Mouse (Mus musculus) midbrain, embryonic 10.5 days (tissue): ENCODE results near the gene Cyp8b1. TPM values are rescaled to one million over a fixed set of nuclear protein-coding genes. Genes with fewer than 3 reads are reported as not detected.

Experiments
- DNase-seq: peaks from one replicate; pipeline ENCODE4 v3.0.0-alpha.2; 2017; ENCODE audit warnings: low spot score
- H3K27ac ChIP-seq: fragments of 300-500 bp; sonication (generic); replicated peaks from 2 replicates; pipeline ENCODE4 v1.5.1; 2016; ENCODE audit warnings: mild to moderate bottlenecking
- H3K27me3 ChIP-seq: fragments of 300-500 bp; sonication (generic); 2 replicates; pipeline ENCODE4 v1.6.1; 2016; ENCODE audit warnings: low read depth, mild to moderate bottlenecking; ENCODE audit not compliant: poor library complexity, severe bottlenecking
- H3K36me3 ChIP-seq: fragments of 300-500 bp; sonication (generic); 2 replicates; pipeline ENCODE4 v1.6.1; 2016; ENCODE audit warnings: mild to moderate bottlenecking, moderate library complexity
- H3K4me1 ChIP-seq: fragments of 300-500 bp; sonication (generic); 2 replicates; pipeline ENCODE4 v1.6.1; 2016
- H3K4me3 ChIP-seq: fragments of 300-500 bp; sonication (generic); 2 replicates; pipeline ENCODE4 v1.5.1; 2016; ENCODE audit warnings: mild to moderate bottlenecking, moderate library complexity
- H3K9me3 ChIP-seq: fragments of 300-500 bp; sonication (generic); replicated peaks from 2 replicates; pipeline ENCODE4 v1.6.1; 2016; ENCODE audit warnings: mild to moderate bottlenecking
- WGBS: fragments of 180-500 bp; shearing (Covaris S2); methylation state at CpG from one replicate; pipeline ENCODE4 v1.1.7; 2016; 5-methylcytosine and 5-hydroxymethylcytosine counted together
- polyA plus RNA-seq: library from polyadenylated mRNA; unstranded; fragments of >200 nt; fragmentation: Nextera tagmentation; extraction: Ambion mirVana; gene quantifications from 2 replicates; pipeline ENCODE4 v1.2.1, GENCODE M21; 2016

The Cyp8b1 gene
- polyA plus RNA-seq, 1 experiment from 2014 or later, result not detected

- Histone ChIP-seq H3K36me3 (no peaks in the 10 kb centered on the region), H3K4me1 (peaks cover 6% of the 10 kb centered on the region), H3K27me3 (no peaks in the 10 kb centered on the region), H3K27ac (no peak overlapping the region), H3K9me3 (no peaks in the 10 kb centered on the region), H3K4me3 (no peak overlapping the region)
- 71% methylated on average over 4 of the region's 4 CpGs for WGBS
- DNase-seq, result no peak
Observed at GRCm38 (mm10) chr9:121869973-121870515, 46.1 kb downstream of the Cyp8b1 start.

- Histone ChIP-seq H3K4me1 (peaks cover 6% of the 10 kb centered on the region), H3K27ac (no peak overlapping the region), H3K4me3 (no peak overlapping the region), H3K27me3 (no peaks in the 10 kb centered on the region), H3K9me3 (no peaks in the 10 kb centered on the region), H3K36me3 (no peaks in the 10 kb centered on the region)
- DNase-seq, result no peak
- 92% methylated on average over 5 of the region's 5 CpGs for WGBS
Observed at GRCm38 (mm10) chr9:121869432-121869831, 46.7 kb downstream of the Cyp8b1 start.

- Histone ChIP-seq H3K27me3 (no peaks in the 10 kb centered on the region), H3K27ac (no peak overlapping the region), H3K36me3 (no peaks in the 10 kb centered on the region), H3K9me3 (no peaks in the 10 kb centered on the region), H3K4me3 (no peak overlapping the region), H3K4me1 (peaks cover 6% of the 10 kb centered on the region)
- no peak for DNase-seq
- 90% methylated on average over 6 of the region's 6 CpGs for WGBS
Observed at GRCm38 (mm10) chr9:121868236-121868635, 47.9 kb downstream of the Cyp8b1 start.

- no peaks in the 10 kb centered on the region for H3K9me3 ChIP-seq
- H3K36me3 ChIP-seq, result no peaks in the 10 kb centered on the region
- H3K27me3 ChIP-seq, result no peaks in the 10 kb centered on the region
- 94% methylated on average over 6 of the region's 6 CpGs for WGBS
- H3K27ac ChIP-seq, result no peak overlapping the region
- H3K4me1 ChIP-seq, result peaks cover 6% of the 10 kb centered on the region
- DNase-seq, result no peak
- no peak overlapping the region for H3K4me3 ChIP-seq
Observed at GRCm38 (mm10) chr9:121867632-121868031, 48.5 kb downstream of the Cyp8b1 start.

GRCm38 (mm10) chr9:121865425-121866008, 50.6 kb downstream of the Cyp8b1 start:
- no peak for DNase-seq
- 55% methylated on average over 3 of the region's 3 CpGs for WGBS

GRCm38 (mm10) chr9:121864837-121865236, 51.3 kb downstream of the Cyp8b1 start:
- peaks cover under 1% of the 10 kb centered on the region; the same call in 1 of the 2 replicates for H3K36me3 ChIP-seq
- no peak overlapping the region for H3K27ac ChIP-seq
- H3K4me1 ChIP-seq, result peaks cover 6% of the 10 kb centered on the region
- H3K27me3 ChIP-seq, result no peaks in the 10 kb centered on the region
- 75% methylated on average over 4 of the region's 4 CpGs for WGBS
- H3K4me3 ChIP-seq, result no peak overlapping the region
- DNase-seq, result no peak
- no peaks in the 10 kb centered on the region for H3K9me3 ChIP-seq

More at GRCm38 (mm10) chr9:121865425-121866008, 50.6 kb downstream of the Cyp8b1 start:
- Histone ChIP-seq H3K9me3 (no peaks in the 10 kb centered on the region), H3K4me1 (peaks cover 6% of the 10 kb centered on the region), H3K27ac (no peak overlapping the region), H3K4me3 (no peak overlapping the region), H3K36me3 (no peaks in the 10 kb centered on the region), H3K27me3 (no peaks in the 10 kb centered on the region)

Other genes starting within 250 kb of the Cyp8b1 start
- 18.4 and 21.9 TPM in 2 replicates for gene Sec22c, start 210.8 kb downstream of the Cyp8b1 start, polyA plus RNA-seq
- 91.8 and 103 TPM in 2 replicates for gene Ss18l2, start 206.0 kb downstream of the Cyp8b1 start, polyA plus RNA-seq
- 56.1 and 59.5 TPM in 2 replicates for gene Nktr, start 197.1 kb downstream of the Cyp8b1 start, polyA plus RNA-seq
- 4.8 and 6.6 TPM in 2 replicates for gene Zfp651, start 157.0 kb downstream of the Cyp8b1 start, polyA plus RNA-seq
- gene Klhl40, start 138.7 kb downstream of the Cyp8b1 start, polyA plus RNA-seq, result 0.15 and 0.16 TPM in 2 replicates
- gene Hhatl, start 123.8 kb downstream of the Cyp8b1 start, polyA plus RNA-seq, result not detected in 2 replicates
- 2.4 and 2.9 TPM in 2 replicates for gene Ccdc13, start 76.8 kb downstream of the Cyp8b1 start, polyA plus RNA-seq
- gene Higd1a, start 57.9 kb downstream of the Cyp8b1 start, polyA plus RNA-seq, result 207 and 245 TPM in 2 replicates
- gene Ackr2, start 17.9 kb downstream of the Cyp8b1 start, polyA plus RNA-seq, result 0.78 and 0.84 TPM in 2 replicates
- gene Fam198a, start 34.7 kb upstream of the Cyp8b1 start, polyA plus RNA-seq, result 0.68 and 0.85 TPM in 2 replicates
- 13.1 and 14.6 TPM in 2 replicates for gene Pomgnt2, start 80.8 kb upstream of the Cyp8b1 start, polyA plus RNA-seq
- 25.8 and 31.2 TPM in 2 replicates for gene Snrk, start 201.0 kb upstream of the Cyp8b1 start, polyA plus RNA-seq